Comparison of ENCODE assay signal across 8 mouse cellular contexts in genomic region chr7:73389871-73390294, GRCm38 (mm10). TPM values are rescaled to one million over a fixed set of nuclear protein-coding genes. Genes with fewer than 3 reads are reported as not detected.
DNase-seq lines count a peak whose midpoint lies in the region; ATAC-seq lines count a peak whose summit lies in the region.

No protein-coding gene starts in this region.

- no peaks in the 10 kb centered on the region for H3K36me3 ChIP-seq in forebrain, embryonic 16.5 days (ENCODE audit: control insufficient read depth, insufficient read depth)
- H3K36me3 ChIP-seq in limb, embryonic 11.5 days (ENCODE audit: control insufficient read depth, insufficient read depth, low read length): no peaks in the 10 kb centered on the region
- H3K36me3 ChIP-seq in neural tube, embryonic 12.5 days: peaks cover 11% of the 10 kb centered on the region; the same call in 1 of the 2 replicates

- intact Hi-C loops in heart, postnatal 25 days (cut with DNase I): no loop called here

- no peaks in the 10 kb centered on the region for H3K9me3 ChIP-seq in forebrain, embryonic 16.5 days (ENCODE audit: control insufficient read depth, low read length)
- H3K9me3 ChIP-seq in limb, embryonic 11.5 days (ENCODE audit: control insufficient read depth, low read length): no peaks in the 10 kb centered on the region
- H3K9me3 ChIP-seq in neural tube, embryonic 12.5 days: no peaks in the 10 kb centered on the region

- peak overlapping the region; percentile 62 for H3K4me3 ChIP-seq in forebrain, embryonic 16.5 days (replicated peaks; ENCODE audit: low read length)
- peak overlapping the region; percentile 95 for H3K4me3 ChIP-seq in limb, embryonic 11.5 days (ENCODE audit: low read depth, low read length)
- H3K4me3 ChIP-seq in neural tube, embryonic 12.5 days: peak overlapping the region; percentile 84; the same call in 1 of the 2 replicates

- peak overlapping the region; percentile 72 for H3K9ac ChIP-seq in forebrain, embryonic 16.5 days (replicated peaks; ENCODE audit: low read depth, low read length)
- H3K9ac ChIP-seq in limb, embryonic 11.5 days (ENCODE audit: low read length): peak overlapping the region; percentile 48; the same call in 1 of the 2 replicates
- peak overlapping the region; percentile 14; the same call in 1 of the 2 replicates for H3K9ac ChIP-seq in neural tube, embryonic 12.5 days

- WGBS in forebrain, embryonic 16.5 days: 2% methylated on average over 15 of the region's 15 CpGs
- under 1% methylated on average over 15 of the region's 15 CpGs for WGBS in limb, embryonic 11.5 days
- 1% methylated on average over 15 of the region's 15 CpGs for WGBS in neural tube, embryonic 12.5 days

- peak overlapping the region; percentile 68 for H3K27ac ChIP-seq in forebrain, embryonic 16.5 days (ENCODE audit: low read length)
- peak overlapping the region; percentile 98 for H3K27ac ChIP-seq in limb, embryonic 11.5 days (replicated peaks; ENCODE audit: low read depth, low read length)
- H3K27ac ChIP-seq in neural tube, embryonic 12.5 days: peak overlapping the region; percentile 86

- DNase-seq in heart, adult 11 months: peak; percentile 89
- no peak for DNase-seq in heart, postnatal 25 days (ENCODE audit: low spot score)
- peak; percentile 77 for DNase-seq in limb, embryonic 11.5 days (ENCODE audit: low spot score)
- no peak for DNase-seq in layer of hippocampus, postnatal 25 days (ENCODE audit: extremely low spot score in 1 of 2, low spot score in 1 of 2)
- no peak for DNase-seq in thymus, adult 18-20 months
- DNase-seq in urinary bladder, adult 18-20 months (ENCODE audit: low spot score in 2 of 2): no peak

- H3K4me2 ChIP-seq in forebrain, embryonic 16.5 days (ENCODE audit: low read length): peak overlapping the region; percentile 89
- H3K4me2 ChIP-seq in limb, embryonic 11.5 days (ENCODE audit: low read depth, severe bottlenecking): peak overlapping the region; percentile 85
- H3K4me2 ChIP-seq in neural tube, embryonic 12.5 days (replicated peaks): peak overlapping the region; percentile 78

- H3K27me3 ChIP-seq in forebrain, embryonic 16.5 days (replicated peaks; ENCODE audit: control insufficient read depth, insufficient read depth, low read length): no peaks in the 10 kb centered on the region
- no peaks in the 10 kb centered on the region for H3K27me3 ChIP-seq in limb, embryonic 11.5 days (ENCODE audit: control insufficient read depth, insufficient read depth, low read length)
- no peaks in the 10 kb centered on the region for H3K27me3 ChIP-seq in neural tube, embryonic 12.5 days (replicated peaks)

- H3K4me1 ChIP-seq in forebrain, embryonic 16.5 days (replicated peaks; ENCODE audit: control insufficient read depth, insufficient read depth, low read length): peaks cover 57% of the 10 kb centered on the region
- H3K4me1 ChIP-seq in limb, embryonic 11.5 days (ENCODE audit: control insufficient read depth, insufficient read depth, low read length): peaks cover 19% of the 10 kb centered on the region
- peaks cover 47% of the 10 kb centered on the region for H3K4me1 ChIP-seq in neural tube, embryonic 12.5 days

- ATAC-seq in forebrain, embryonic 16.5 days: peak; percentile 14; the same call in 1 of the 2 replicates
- peak; percentile 61 for ATAC-seq in limb, embryonic 11.5 days (ENCODE audit: insufficient number of reproducible peaks, low FRiP score, low TSS enrichment, low read depth)
- ATAC-seq in neural tube, embryonic 12.5 days (ENCODE audit: low FRiP score, low read depth): no peak

RNA-seq across cellular contexts. Expression of gene Rgma, which starts 14.6 kb away (rescaled TPM):
- total RNA-seq in heart, postnatal 25 days (2021): 10 to 100 TPM; 61.2 to 72.2 TPM
- polyA plus RNA-seq in forebrain, embryonic 16.5 days (2015; fragmentation: Nextera tagmentation; extraction: Ambion mirVana): 22.2 and 23.1 TPM in 2 replicates
- 27.1 and 28.6 TPM in 2 replicates for polyA plus RNA-seq in limb, embryonic 11.5 days (2014; fragmentation: Nextera tagmentation; extraction: Ambion mirVana)
- 48.8 and 49.0 TPM in 2 replicates for polyA plus RNA-seq in neural tube, embryonic 12.5 days (2016; fragmentation: Nextera tagmentation; extraction: Ambion mirVana)
- 10 to 100 TPM; 50.7 to 62.6 TPM for total RNA-seq in layer of hippocampus, postnatal 25 days (2021)

Comparison
In these comparisons a context has a peak if more than half of its experiments do, and no peak if none do; other contexts are left out.
1. DNase-seq: peak in heart, adult 11 months (single experiment) and limb, embryonic 11.5 days (single experiment); none in heart, postnatal 25 days (single experiment), layer of hippocampus, postnatal 25 days (0 of 2), thymus, adult 18-20 months (0 of 2) and urinary bladder, adult 18-20 months (0 of 2).
2. H3K9ac ChIP-seq: peak in every context shown above with its lines; median percentile 72 in forebrain, embryonic 16.5 days; 48 in limb, embryonic 11.5 days; 14 in neural tube, embryonic 12.5 days.
3. Peak in every context shown above with its lines, with median percentiles within 50 percentile points of each other: H3K27ac ChIP-seq, H3K4me2 ChIP-seq and H3K4me3 ChIP-seq.